8 mouse cellular contexts compared by ENCODE assay signal in the genomic region with DNA sequence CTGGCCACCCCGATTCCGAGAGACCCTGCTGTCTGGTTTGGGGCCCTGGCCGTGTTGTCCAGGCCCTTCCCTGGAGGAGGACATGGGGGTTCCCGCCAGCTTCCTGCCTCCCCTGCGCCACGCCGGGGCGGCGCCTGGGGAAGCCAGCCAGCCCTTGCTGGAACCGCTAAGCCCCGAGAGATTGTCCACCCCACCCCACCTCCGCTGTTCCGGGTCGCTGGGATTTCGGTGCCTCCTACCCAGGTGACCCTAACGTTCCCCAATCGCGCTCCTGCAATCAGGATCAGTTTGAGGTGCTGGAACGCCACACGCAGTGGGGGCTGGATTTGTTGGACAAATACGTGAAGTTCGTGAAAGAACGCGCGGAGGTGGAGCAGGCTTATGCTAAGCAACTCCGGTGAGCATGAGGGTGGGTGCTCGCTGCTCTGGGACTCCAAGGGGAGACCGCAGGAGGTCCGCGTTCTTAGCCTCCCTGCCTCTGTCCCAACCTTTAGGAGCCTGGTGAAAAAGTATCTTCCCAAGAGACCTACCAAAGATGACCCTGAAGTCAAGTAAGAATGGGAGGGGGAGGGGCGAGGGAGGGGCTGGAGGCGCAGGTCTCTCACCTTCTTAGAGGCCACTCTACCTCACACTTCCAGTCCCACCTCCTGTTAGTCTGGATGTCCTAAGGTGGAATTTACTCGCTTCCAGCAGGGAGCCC. TPM values are rescaled to one million over a fixed set of nuclear protein-coding genes. Genes with fewer than 3 reads are reported as not detected.
DNase-seq lines count a peak whose midpoint lies in the region; ATAC-seq and TF ChIP-seq lines count a peak whose summit lies in the region.

No protein-coding gene starts in this region.

- peak overlapping the region; percentile 93 for H3K4me2 ChIP-seq in embryonic facial prominence, embryonic 12.5 days (replicated peaks)
- peak overlapping the region; percentile 99 for H3K4me2 ChIP-seq in heart, embryonic 13.5 days
- peak overlapping the region; percentile 95 for H3K4me2 ChIP-seq in kidney, embryonic 16.5 days (replicated peaks; ENCODE audit: low read depth, low read length)
- peak overlapping the region; percentile 88 for H3K4me2 ChIP-seq in stomach, postnatal 0 days (replicated peaks; ENCODE audit: low read depth)

- H3K36me3 ChIP-seq in embryonic facial prominence, embryonic 12.5 days: peaks cover 26% of the 10 kb centered on the region
- peaks cover 29% of the 10 kb centered on the region for H3K36me3 ChIP-seq in heart, embryonic 13.5 days
- peaks cover 26% of the 10 kb centered on the region for H3K36me3 ChIP-seq in kidney, embryonic 16.5 days (ENCODE audit: insufficient read depth, low read length)
- peaks cover 19% of the 10 kb centered on the region for H3K36me3 ChIP-seq in stomach, postnatal 0 days (ENCODE audit: control insufficient read depth, insufficient read depth, low read length)

- no peaks in the 10 kb centered on the region for H3K27me3 ChIP-seq in embryonic facial prominence, embryonic 12.5 days
- no peaks in the 10 kb centered on the region for H3K27me3 ChIP-seq in heart, embryonic 13.5 days (replicated peaks)
- H3K27me3 ChIP-seq in kidney, embryonic 16.5 days (ENCODE audit: insufficient read depth, low read length): no peaks in the 10 kb centered on the region
- H3K27me3 ChIP-seq in stomach, postnatal 0 days (ENCODE audit: control insufficient read depth, insufficient read depth, low read length): no peaks in the 10 kb centered on the region

- H3K4me1 ChIP-seq in embryonic facial prominence, embryonic 12.5 days: peaks cover 24% of the 10 kb centered on the region
- H3K4me1 ChIP-seq in heart, embryonic 13.5 days: peaks cover 32% of the 10 kb centered on the region
- peaks cover 18% of the 10 kb centered on the region for H3K4me1 ChIP-seq in kidney, embryonic 16.5 days (ENCODE audit: insufficient read depth, low read length)
- H3K4me1 ChIP-seq in stomach, postnatal 0 days (replicated peaks; ENCODE audit: control insufficient read depth, insufficient read depth): peaks cover 6% of the 10 kb centered on the region; the same call in 1 of the 2 replicates

- peak; percentile 40 to 41 for DNase-seq in right cerebral cortex, adult 2 months (ENCODE audit: low spot score in 2 of 2)
- no peak for DNase-seq in right cerebral cortex, postnatal 25 days
- peak; percentile 71 for DNase-seq in lung, postnatal 10 days
- peak; percentile 66 for DNase-seq in stomach, postnatal 0 days (ENCODE audit: low spot score)
- DNase-seq in spleen, postnatal 36 days (ENCODE audit: low spot score in 2 of 2): no peak

- WGBS in embryonic facial prominence, embryonic 12.5 days: 3% methylated on average over 33 of the region's 33 CpGs
- WGBS in heart, embryonic 13.5 days: 3% methylated on average over 33 of the region's 33 CpGs
- 2% methylated on average over 33 of the region's 33 CpGs for WGBS in kidney, embryonic 16.5 days
- WGBS in stomach, postnatal 0 days: 2% methylated on average over 33 of the region's 33 CpGs

- peak overlapping the region; percentile 71 for H3K9ac ChIP-seq in embryonic facial prominence, embryonic 12.5 days
- peak overlapping the region; percentile 84 for H3K9ac ChIP-seq in heart, embryonic 13.5 days
- H3K9ac ChIP-seq in kidney, embryonic 16.5 days (replicated peaks; ENCODE audit: low read length): peak overlapping the region; percentile 81
- peak overlapping the region; percentile 67 for H3K9ac ChIP-seq in stomach, postnatal 0 days (ENCODE audit: low read length)

- no peak overlapping the region for H3K27ac ChIP-seq in embryonic facial prominence, embryonic 12.5 days
- H3K27ac ChIP-seq in heart, embryonic 13.5 days (replicated peaks): peak overlapping the region; percentile 79
- peak overlapping the region; percentile 75 for H3K27ac ChIP-seq in kidney, embryonic 16.5 days (ENCODE audit: low read length)
- H3K27ac ChIP-seq in stomach, postnatal 0 days (replicated peaks): peak overlapping the region; percentile 87

- TF ChIP-seq EP300 in stomach, postnatal 0 days (optimal IDR thresholded peaks at IDR 0.05): no peak

- no peak for ATAC-seq in embryonic facial prominence, embryonic 12.5 days (ENCODE audit: insufficient number of reproducible peaks, insufficient read depth, low FRiP score, low TSS enrichment)
- no peak for ATAC-seq in heart, embryonic 13.5 days (ENCODE audit: extremely low read depth, insufficient number of reproducible peaks, low FRiP score, low TSS enrichment)
- no peak for ATAC-seq in kidney, embryonic 16.5 days (ENCODE audit: low FRiP score, low TSS enrichment)
- no peak for ATAC-seq in stomach, postnatal 0 days (ENCODE audit: low FRiP score, low TSS enrichment)

- peak overlapping the region; percentile 72 for H3K4me3 ChIP-seq in embryonic facial prominence, embryonic 12.5 days
- peak overlapping the region; percentile 69 for H3K4me3 ChIP-seq in heart, embryonic 13.5 days
- H3K4me3 ChIP-seq in kidney, embryonic 16.5 days (ENCODE audit: low read length): peak overlapping the region; percentile 87
- peak overlapping the region; percentile 78 for H3K4me3 ChIP-seq in stomach, postnatal 0 days (ENCODE audit: low read depth, low read length)

- no peak for TF ChIP-seq CTCF in stomach, postnatal 0 days (IDR thresholded peaks at IDR 0.05; ENCODE audit: low read depth)

- no peaks in the 10 kb centered on the region for H3K9me3 ChIP-seq in embryonic facial prominence, embryonic 12.5 days
- no peaks in the 10 kb centered on the region for H3K9me3 ChIP-seq in heart, embryonic 13.5 days
- no peaks in the 10 kb centered on the region for H3K9me3 ChIP-seq in kidney, embryonic 16.5 days (ENCODE audit: low read length)
- no peaks in the 10 kb centered on the region for H3K9me3 ChIP-seq in stomach, postnatal 0 days (ENCODE audit: control insufficient read depth, low read length)

RNA-seq across cellular contexts. Expression of a gene that starts 1.4 kb away (rescaled TPM):
- polyA plus RNA-seq in embryonic facial prominence, embryonic 12.5 days (2016; fragmentation: Nextera tagmentation; extraction: Ambion mirVana): 33.8 and 35.6 TPM in 2 replicates
- 35.2 and 39.7 TPM in 2 replicates for polyA plus RNA-seq in heart, embryonic 13.5 days (2015; fragmentation: Nextera tagmentation; extraction: Ambion mirVana)
- polyA plus RNA-seq in kidney, embryonic 16.5 days (2015; fragmentation: Nextera tagmentation; extraction: Ambion mirVana): 52.6 and 55.0 TPM in 2 replicates
- 27.5 and 29.9 TPM in 2 replicates for polyA plus RNA-seq in stomach, postnatal 0 days (2015; fragmentation: Nextera tagmentation; extraction: Ambion mirVana)

RNA-seq across cellular contexts. Expression of a gene that starts 2.4 kb away (rescaled TPM):
- 28.8 and 31.9 TPM in 2 replicates for polyA plus RNA-seq in embryonic facial prominence, embryonic 12.5 days (2016; fragmentation: Nextera tagmentation; extraction: Ambion mirVana)
- 25.5 and 26.4 TPM in 2 replicates for polyA plus RNA-seq in heart, embryonic 13.5 days (2015; fragmentation: Nextera tagmentation; extraction: Ambion mirVana)
- polyA plus RNA-seq in kidney, embryonic 16.5 days (2015; fragmentation: Nextera tagmentation; extraction: Ambion mirVana): 39.0 and 42.8 TPM in 2 replicates
- 48.0 and 52.4 TPM in 2 replicates for polyA plus RNA-seq in stomach, postnatal 0 days (2015; fragmentation: Nextera tagmentation; extraction: Ambion mirVana)

RNA-seq across cellular contexts. Expression of a gene that starts 22.7 kb away (rescaled TPM):
- 0.37 and 0.56 TPM in 2 replicates for polyA plus RNA-seq in embryonic facial prominence, embryonic 12.5 days (2016; fragmentation: Nextera tagmentation; extraction: Ambion mirVana)
- 1.6 and 4.0 TPM in 2 replicates for polyA plus RNA-seq in heart, embryonic 13.5 days (2015; fragmentation: Nextera tagmentation; extraction: Ambion mirVana)
- polyA plus RNA-seq in kidney, embryonic 16.5 days (2015; fragmentation: Nextera tagmentation; extraction: Ambion mirVana): 1.1 and 2.4 TPM in 2 replicates
- polyA plus RNA-seq in stomach, postnatal 0 days (2015; fragmentation: Nextera tagmentation; extraction: Ambion mirVana): 9.3 and 9.8 TPM in 2 replicates

RNA-seq across cellular contexts. Expression of a gene that starts 28.3 kb away (rescaled TPM):
- 1.7 and 2.1 TPM in 2 replicates for polyA plus RNA-seq in embryonic facial prominence, embryonic 12.5 days (2016; fragmentation: Nextera tagmentation; extraction: Ambion mirVana)
- polyA plus RNA-seq in heart, embryonic 13.5 days (2015; fragmentation: Nextera tagmentation; extraction: Ambion mirVana): 1.8 and 2.4 TPM in 2 replicates
- 1.4 and 2.0 TPM in 2 replicates for polyA plus RNA-seq in kidney, embryonic 16.5 days (2015; fragmentation: Nextera tagmentation; extraction: Ambion mirVana)
- polyA plus RNA-seq in stomach, postnatal 0 days (2015; fragmentation: Nextera tagmentation; extraction: Ambion mirVana): 1.4 and 1.6 TPM in 2 replicates

RNA-seq across cellular contexts. Expression of a gene that starts 56.6 kb away (rescaled TPM):
- polyA plus RNA-seq in embryonic facial prominence, embryonic 12.5 days (2016; fragmentation: Nextera tagmentation; extraction: Ambion mirVana): 0.09 and 0.24 TPM in 2 replicates
- 0.13 and 0.28 TPM in 2 replicates for polyA plus RNA-seq in heart, embryonic 13.5 days (2015; fragmentation: Nextera tagmentation; extraction: Ambion mirVana)
- polyA plus RNA-seq in kidney, embryonic 16.5 days (2015; fragmentation: Nextera tagmentation; extraction: Ambion mirVana): 0.09 and 0.19 TPM in 2 replicates
- polyA plus RNA-seq in stomach, postnatal 0 days (2015; fragmentation: Nextera tagmentation; extraction: Ambion mirVana): 0.05 TPM in 1 of 2 replicates, not detected in the other

Comparison
In these comparisons a context has a peak if more than half of its experiments do, and no peak if none do; other contexts are left out.
1. DNase-seq: peak in right cerebral cortex, adult 2 months (2 of 2), lung, postnatal 10 days (single experiment) and stomach, postnatal 0 days (single experiment); none in right cerebral cortex, postnatal 25 days (single experiment) and spleen, postnatal 36 days (0 of 2).
2. Peak in every context shown above with its lines, with median percentiles within 50 percentile points of each other: H3K4me2 ChIP-seq, H3K4me3 ChIP-seq and H3K9ac ChIP-seq.